Mouse (Mus musculus): ENCODE data around the gene Tfg. TPM values are rescaled to one million over a fixed set of nuclear protein-coding genes. Genes with fewer than 3 reads are reported as not detected.

Tfg gene
- polyA plus RNA-seq, 1 experiment from 2014 or later = 183 TPM

- no peaks in the 10 kb centered on the region for H3K9me3 ChIP-seq (ENCODE audit: control insufficient read depth, low read depth, low read length)
- 68% methylated on average over 5 of the region's 5 CpGs for WGBS
- H3K36me3 ChIP-seq (ENCODE audit: control insufficient read depth, insufficient read depth, low read length) = no peaks in the 10 kb centered on the region
- no peak overlapping the region for H3K4me3 ChIP-seq (ENCODE audit: low read depth, low read length)
- no peak overlapping the region for H3K4me2 ChIP-seq (replicated peaks; ENCODE audit: low read depth, low read length)
- H3K27ac ChIP-seq (ENCODE audit: low read length) = no peak overlapping the region
- no peaks in the 10 kb centered on the region for H3K4me1 ChIP-seq (ENCODE audit: control insufficient read depth, insufficient read depth, low read length)
- H3K9ac ChIP-seq (replicated peaks; ENCODE audit: low read depth, low read length) = no peak overlapping the region
- no peak for ATAC-seq (ENCODE audit: insufficient number of reproducible peaks, insufficient read depth, low FRiP score, low read depth)
- no peaks in the 10 kb centered on the region for H3K27me3 ChIP-seq (ENCODE audit: control insufficient read depth, insufficient read depth, low read length)
Observed at GRCm38 (mm10) chr16:56669520-56669919, 47.7 kb downstream of the Tfg start.

- no peaks in the 10 kb centered on the region for H3K9me3 ChIP-seq (ENCODE audit: control insufficient read depth, low read depth, low read length)
- no peak overlapping the region for H3K27ac ChIP-seq (ENCODE audit: low read length)
- ATAC-seq (ENCODE audit: insufficient number of reproducible peaks, insufficient read depth, low FRiP score, low read depth) = no peak
- no peaks in the 10 kb centered on the region for H3K36me3 ChIP-seq (ENCODE audit: control insufficient read depth, insufficient read depth, low read length)
- H3K9ac ChIP-seq (replicated peaks; ENCODE audit: low read depth, low read length) = no peak overlapping the region
- H3K4me3 ChIP-seq (ENCODE audit: low read depth, low read length) = no peak overlapping the region
- 0 out of 2 replicates have a peak, but pooled peaks cover 2% of the 10 kb centered on the region for H3K4me1 ChIP-seq (ENCODE audit: control insufficient read depth, insufficient read depth, low read length)
- no peak overlapping the region for H3K4me2 ChIP-seq (replicated peaks; ENCODE audit: low read depth, low read length)
- no peaks in the 10 kb centered on the region for H3K27me3 ChIP-seq (ENCODE audit: control insufficient read depth, insufficient read depth, low read length)
Observed at GRCm38 (mm10) chr16:56658866-56659265, 58.4 kb downstream of the Tfg start.

GRCm38 (mm10) chr16:56655193-56655910, 61.9 kb downstream of the Tfg start:
- H3K4me2 ChIP-seq (replicated peaks; ENCODE audit: low read depth, low read length) = no peak overlapping the region
- H3K9me3 ChIP-seq (ENCODE audit: control insufficient read depth, low read depth, low read length) = no peaks in the 10 kb centered on the region
- H3K36me3 ChIP-seq (ENCODE audit: control insufficient read depth, insufficient read depth, low read length) = no peaks in the 10 kb centered on the region
- H3K4me1 ChIP-seq (ENCODE audit: control insufficient read depth, insufficient read depth, low read length) = no peaks in the 10 kb centered on the region
- no peak overlapping the region for H3K4me3 ChIP-seq (ENCODE audit: low read depth, low read length)
- no peak overlapping the region for H3K27ac ChIP-seq (ENCODE audit: low read length)
- H3K27me3 ChIP-seq (ENCODE audit: control insufficient read depth, insufficient read depth, low read length) = no peaks in the 10 kb centered on the region
- ATAC-seq (ENCODE audit: insufficient number of reproducible peaks, insufficient read depth, low FRiP score, low read depth) = no peak
- H3K9ac ChIP-seq (replicated peaks; ENCODE audit: low read depth, low read length) = no peak overlapping the region
- 78% methylated on average over 12 of the region's 12 CpGs for WGBS

- Histone ChIP-seq H3K27ac (ENCODE audit: low read length) (no peak overlapping the region), H3K4me2 (replicated peaks; ENCODE audit: low read depth, low read length) (no peak overlapping the region), H3K4me3 (ENCODE audit: low read depth, low read length) (no peak overlapping the region), H3K4me1 (ENCODE audit: control insufficient read depth, insufficient read depth, low read length) (no peaks in the 10 kb centered on the region), H3K36me3 (ENCODE audit: control insufficient read depth, insufficient read depth, low read length) (no peaks in the 10 kb centered on the region), H3K9ac (replicated peaks; ENCODE audit: low read depth, low read length) (no peak overlapping the region), H3K27me3 (ENCODE audit: control insufficient read depth, insufficient read depth, low read length) (no peaks in the 10 kb centered on the region), H3K9me3 (ENCODE audit: control insufficient read depth, low read depth, low read length) (no peaks in the 10 kb centered on the region)
- WGBS = 63% methylated on average over 7 of the region's 7 CpGs
- ATAC-seq (ENCODE audit: insufficient number of reproducible peaks, insufficient read depth, low FRiP score, low read depth) = no peak
Observed at GRCm38 (mm10) chr16:56646382-56647172, 70.7 kb downstream of the Tfg start.

- H3K9me3 ChIP-seq (ENCODE audit: control insufficient read depth, low read depth, low read length) = no peaks in the 10 kb centered on the region
- H3K27me3 ChIP-seq (ENCODE audit: control insufficient read depth, insufficient read depth, low read length) = no peaks in the 10 kb centered on the region
- no peak overlapping the region for H3K9ac ChIP-seq (replicated peaks; ENCODE audit: low read depth, low read length)
- no peak for ATAC-seq (ENCODE audit: insufficient number of reproducible peaks, insufficient read depth, low FRiP score, low read depth)
- no peak overlapping the region for H3K4me3 ChIP-seq (ENCODE audit: low read depth, low read length)
- H3K4me2 ChIP-seq (replicated peaks; ENCODE audit: low read depth, low read length) = no peak overlapping the region
- no peak overlapping the region for H3K27ac ChIP-seq (ENCODE audit: low read length)
- WGBS = 6% methylated on average over 2 of the region's 2 CpGs
- no peaks in the 10 kb centered on the region for H3K36me3 ChIP-seq (ENCODE audit: control insufficient read depth, insufficient read depth, low read length)
- no peaks in the 10 kb centered on the region for H3K4me1 ChIP-seq (ENCODE audit: control insufficient read depth, insufficient read depth, low read length)
Observed at GRCm38 (mm10) chr16:56645251-56645650, 72.0 kb downstream of the Tfg start.

Other genes starting within 250 kb of the Tfg start
- gene Abi3bp, start 239.6 kb downstream of the Tfg start, polyA plus RNA-seq (2014; fragmentation: Nextera tagmentation; extraction: Ambion mirVana) = 45.4 and 46.0 TPM in 2 replicates
- 0.12 TPM in 1 of 2 replicates, not detected in the other for gene Adgrg7, start 78.4 kb upstream of the Tfg start, polyA plus RNA-seq (2014; fragmentation: Nextera tagmentation; extraction: Ambion mirVana)
- 53.8 and 56.5 TPM in 2 replicates for gene Tmem45a, start 168.7 kb upstream of the Tfg start, polyA plus RNA-seq (2014; fragmentation: Nextera tagmentation; extraction: Ambion mirVana)
- not detected in 2 replicates for gene Lnp1, start 210.6 kb upstream of the Tfg start, polyA plus RNA-seq (2014; fragmentation: Nextera tagmentation; extraction: Ambion mirVana)

Measured in stomach, embryonic 14.5 days (tissue).